Mouse (Mus musculus) liver, embryonic 18 days (tissue): Measurements from ENCODE around the gene Taok1. TPM values are rescaled to one million over a fixed set of nuclear protein-coding genes. Genes with fewer than 3 reads are reported as not detected.

Experiments used
- polyA plus RNA-seq: library from polyadenylated mRNA; depleted of rRNA; stranded (reverse); fragments of >200 nt; gene quantifications from 2 replicates; pipeline ENCODE4 v1.2.3, GENCODE M21; 2012; rRNA removed

Gene Taok1
- 3.5 and 4.0 TPM in 2 replicates for polyA plus RNA-seq

DNA sequence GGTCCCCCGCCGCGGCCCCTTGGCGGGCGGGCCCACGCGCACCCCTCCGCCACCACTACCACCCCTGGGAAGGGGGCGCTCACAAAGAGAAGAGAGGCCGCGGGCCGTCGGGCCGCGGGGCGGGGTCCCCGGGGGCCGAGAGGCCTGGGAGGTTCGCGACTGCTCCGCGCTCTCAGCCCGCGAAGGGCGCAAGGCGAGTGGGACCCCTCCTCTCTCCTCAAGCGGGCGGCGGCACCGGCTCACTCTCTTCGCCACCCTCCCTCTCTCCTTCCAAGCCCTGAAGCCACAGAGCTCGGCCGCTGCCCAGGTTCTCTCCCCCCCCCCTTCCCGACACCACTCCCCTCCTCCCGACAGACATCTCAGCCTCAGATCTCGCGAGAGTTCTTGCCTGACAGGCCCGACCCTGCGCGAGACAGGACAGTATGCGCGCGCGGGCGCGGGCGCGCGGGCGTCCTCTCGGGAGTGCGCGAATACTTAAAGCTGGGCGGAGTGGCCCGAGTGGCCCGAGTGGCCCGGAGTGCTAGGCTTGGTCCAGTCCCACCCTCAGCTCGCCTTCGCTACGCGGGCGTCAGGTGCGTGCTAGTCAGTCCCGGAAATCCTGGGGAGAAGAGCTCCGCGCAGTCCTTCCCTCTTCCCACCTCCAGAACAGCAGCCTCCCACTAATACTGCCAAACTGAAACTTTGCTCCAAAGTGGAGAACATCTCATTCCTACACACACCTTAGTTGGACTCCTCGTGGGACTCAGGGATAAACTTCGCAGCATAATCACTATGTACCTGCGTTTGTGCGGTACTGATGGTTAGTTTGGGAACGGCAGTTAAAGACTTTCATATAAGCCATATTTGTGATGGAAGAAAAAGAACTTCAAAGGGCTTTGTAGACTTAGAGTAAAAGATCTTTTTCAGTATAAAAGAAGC lies at the start of gene Taok1:
Taok1 (minus strand) TSS at position 278 of the 918 bp plus-strand sequence.

GRCm38 (mm10) chr11:77519043-77519442 lies 88.6 kb downstream of the Taok1 start, which contains the start of gene Gm10392:
Gene Gm10392 (minus strand): TSS chr11:77519198.

GRCm38 (mm10) chr11:77515637-77516552 lies 91.7 kb downstream of the Taok1 start, which contains the start of gene Trp53i13:
Gene Trp53i13 (minus strand): TSS chr11:77515980.

GRCm38 (mm10) chr11:77514832-77515636 lies 92.6 kb downstream of the Taok1 start, which contains the start of gene Abhd15:
Gene Abhd15 (plus strand): TSS chr11:77515121.

DNA sequence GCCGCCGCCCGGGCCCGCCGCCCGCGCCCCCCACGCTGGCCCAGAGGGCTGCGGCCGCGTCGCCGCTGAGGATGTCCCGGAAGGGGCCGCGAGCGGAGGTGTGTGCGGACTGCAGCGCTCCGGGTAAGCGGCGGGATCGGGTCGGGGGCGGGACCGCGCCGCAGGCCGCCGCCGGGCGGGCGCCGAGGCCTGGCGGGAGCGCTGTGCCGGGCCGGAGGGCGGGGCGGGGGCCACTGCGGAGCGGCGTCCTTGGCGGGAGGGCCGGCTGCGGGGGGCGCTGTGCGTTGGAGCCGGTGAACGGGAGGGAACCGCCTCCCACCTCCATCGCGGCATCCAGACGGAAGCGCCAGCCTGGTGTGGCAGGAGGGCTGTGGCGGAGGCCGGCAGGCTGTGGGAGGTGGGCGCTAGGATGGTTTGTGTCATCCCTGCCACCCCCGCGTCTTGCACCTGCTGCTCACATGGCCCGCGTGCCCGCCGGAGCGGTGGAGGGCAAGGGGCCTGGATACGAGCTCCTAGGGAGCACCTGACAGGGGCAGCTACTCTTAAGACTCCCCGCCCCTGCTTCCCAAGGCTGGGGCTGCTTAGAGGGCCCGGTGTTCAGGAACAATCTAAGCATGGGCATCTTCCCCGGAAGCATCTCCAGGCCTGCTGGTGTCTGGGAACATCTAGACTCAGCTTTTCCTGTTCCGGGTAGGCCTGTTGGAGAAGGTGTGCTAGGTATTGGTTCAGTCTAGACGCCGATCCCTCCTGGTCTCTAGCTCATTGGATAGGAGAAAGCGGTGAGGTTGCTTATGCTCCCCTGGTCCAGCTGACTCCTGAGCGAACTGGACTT lies 113.9 kb downstream of the Taok1 start, which contains the start of gene Git1:
Git1 (plus strand) TSS at position 51 of the 832 bp plus-strand sequence.

DNA sequence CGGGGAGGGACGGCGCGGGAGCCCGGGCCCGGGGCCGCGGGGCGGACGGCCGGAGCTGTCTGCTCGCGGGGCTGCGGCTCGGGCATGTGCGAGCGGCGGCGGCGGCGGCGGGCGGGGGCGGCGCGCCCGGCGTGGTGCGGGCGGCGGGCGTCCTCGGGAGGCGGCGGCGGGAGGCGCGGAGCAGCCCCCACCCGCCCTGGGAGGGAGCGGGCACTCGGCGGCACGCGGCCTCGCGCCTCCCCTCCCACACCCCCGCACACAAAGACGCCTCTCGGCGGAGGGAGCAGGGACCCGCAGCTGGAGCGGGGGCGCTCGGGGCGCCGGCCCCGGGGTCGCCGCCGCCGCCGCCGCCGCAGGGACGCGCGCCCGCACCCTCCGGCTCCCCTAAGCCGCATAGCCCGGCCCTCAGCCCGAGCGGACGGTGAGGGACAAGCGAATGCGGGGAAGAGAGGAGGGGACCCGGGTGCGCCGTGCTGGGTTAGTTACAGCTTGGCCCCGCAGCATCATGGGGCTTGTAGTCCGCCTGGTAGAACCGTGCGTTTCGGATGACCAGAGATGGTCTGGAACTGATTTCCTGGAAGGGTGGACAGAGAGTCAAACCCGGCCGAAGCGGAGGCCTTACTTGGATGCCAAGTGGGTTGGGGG lies 117.9 kb downstream of the Taok1 start, which contains the start of gene Ankrd13b:
Ankrd13b (minus strand) TSS at position 88 of the 645 bp plus-strand sequence.

Other genes with a start within 250 kb of the Taok1 start
- 0.10 and 0.23 TPM in 2 replicates for gene Coro6, start 145.4 kb downstream of the Taok1 start, polyA plus RNA-seq
- gene Ankrd13b, start 118.1 kb downstream of the Taok1 start, polyA plus RNA-seq: 2.6 and 3.2 TPM in 2 replicates
- gene Git1, start 114.3 kb downstream of the Taok1 start, polyA plus RNA-seq: 5.7 and 7.5 TPM in 2 replicates
- 1.6 TPM in 2 replicates for gene Abhd15, start 92.7 kb downstream of the Taok1 start, polyA plus RNA-seq
- 3.1 and 3.6 TPM in 2 replicates for gene Trp53i13, start 91.8 kb downstream of the Taok1 start, polyA plus RNA-seq
- 0.01 and 0.02 TPM in 2 replicates for gene Gm10392, start 88.6 kb downstream of the Taok1 start, polyA plus RNA-seq
- 7.7 and 7.9 TPM in 2 replicates for gene Nufip2, start 78.3 kb upstream of the Taok1 start, polyA plus RNA-seq
- not detected in 2 replicates for gene Cryba1, start 117.5 kb upstream of the Taok1 start, polyA plus RNA-seq
- gene Myo18a, start 155.4 kb upstream of the Taok1 start, polyA plus RNA-seq: 13.3 and 19.1 TPM in 2 replicates
- gene Gm10277, start 179.9 kb upstream of the Taok1 start, polyA plus RNA-seq: not detected in 2 replicates